Mouse (Mus musculus) forelimb bud, embryonic 11.5 days (tissue): ENCODE results near the gene Ing5.
A peak's percentile ranks its signal among the peaks of the same experiment; 100 is the strongest.
"Not testable (repeated sequence)": the region's sequence is repeated elsewhere in the genome, so short reads cannot be mapped to it uniquely, and the experiment has no call there.

Experiments used
- DNase-seq: peaks from one replicate; pipeline ENCODE4 v3.0.0-alpha.2; 2012; ENCODE audit warnings: low read depth, low spot score

The Ing5 gene

DNA sequence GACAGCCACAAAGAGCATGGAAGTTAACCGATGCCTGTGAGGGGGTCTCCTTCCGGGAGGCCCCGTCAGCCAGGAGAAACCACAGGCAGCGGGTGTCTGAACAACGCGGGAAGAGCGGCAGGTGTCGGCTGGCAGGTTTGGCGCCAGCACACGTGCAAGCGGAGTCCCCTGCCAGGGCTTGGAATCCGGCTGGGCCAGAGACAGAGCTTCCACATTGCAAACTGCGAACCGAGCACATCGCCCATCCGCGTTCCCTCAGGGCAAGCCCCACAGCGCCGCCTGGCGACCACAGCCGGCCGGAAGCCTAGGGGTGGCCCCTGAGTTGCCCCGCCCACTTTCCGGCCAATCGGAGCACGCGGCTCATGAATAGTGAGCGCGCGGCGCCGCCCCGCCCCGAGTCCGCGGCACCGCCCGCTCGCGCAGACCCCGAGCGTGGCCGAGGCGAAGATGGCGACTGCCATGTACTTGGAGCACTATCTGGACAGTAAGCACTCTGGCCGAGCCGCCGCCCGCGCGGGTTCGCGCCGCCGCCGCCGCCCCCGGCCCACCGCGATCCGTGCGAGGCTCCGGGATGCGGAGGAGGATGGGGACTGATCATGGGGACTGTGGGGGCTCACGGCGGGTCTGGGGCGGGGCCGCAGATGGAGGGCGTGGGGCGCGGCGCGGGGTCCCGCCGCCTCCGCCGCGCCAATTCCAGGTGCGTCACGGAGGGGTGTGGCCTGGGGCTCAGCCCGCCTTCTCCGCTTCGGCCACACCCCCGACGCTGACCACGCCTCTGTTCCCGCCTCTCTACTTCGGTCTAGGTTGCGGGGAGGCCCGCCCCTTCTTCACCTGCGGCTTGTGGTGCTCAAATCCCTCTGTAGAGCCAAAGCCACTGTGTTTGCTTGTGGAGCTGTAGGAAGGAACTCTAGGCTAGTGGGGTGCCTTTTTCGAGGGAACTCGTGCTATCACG, at the start of gene Ing5:
TSS of gene Ing5 (plus strand) at position 410 of the 952 bp plus-strand sequence.
- peak; percentile 97 for DNase-seq

DNA sequence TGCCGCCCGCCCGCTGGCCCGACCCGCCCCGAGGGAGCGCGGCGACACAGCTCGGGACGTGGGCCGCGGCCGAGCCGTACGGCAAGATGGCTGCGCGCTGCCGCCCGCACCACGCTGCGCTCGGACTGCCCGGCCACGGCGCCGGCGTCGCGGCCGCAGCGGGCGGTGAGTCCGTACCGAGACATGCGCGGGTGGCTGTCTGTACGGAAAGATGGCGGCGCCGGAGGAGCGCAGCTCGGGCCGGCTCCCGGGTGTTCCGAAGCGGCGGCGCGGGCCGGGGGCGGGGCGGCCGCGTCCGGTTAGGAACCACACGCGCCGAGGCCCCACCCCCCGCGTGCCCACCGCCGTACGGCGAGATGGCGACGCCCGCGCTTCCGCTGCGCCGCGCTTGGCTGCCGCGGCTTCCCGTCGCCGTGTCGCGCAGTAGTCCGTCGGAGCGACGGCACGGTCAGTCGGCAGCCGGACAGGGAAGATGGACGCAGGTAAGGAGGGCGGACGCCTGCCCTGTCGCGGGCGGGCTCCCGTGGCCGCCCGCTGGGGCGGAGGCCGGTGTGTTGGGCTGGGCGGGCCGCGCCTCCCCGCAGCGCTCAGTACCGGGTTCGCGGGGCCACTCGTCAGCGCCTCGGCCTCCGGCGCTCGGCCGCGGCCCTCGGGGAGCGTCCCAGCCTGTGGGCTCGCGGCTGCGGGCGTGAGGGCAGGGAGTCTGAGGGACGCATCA, 49.0 kb upstream of the Ing5 start, which contains the start of gene Thap4:
TSS of gene Thap4 (minus strand) at position 292 of the 718 bp plus-strand sequence.
- DNase-seq, result peak; percentile 82

DNA sequence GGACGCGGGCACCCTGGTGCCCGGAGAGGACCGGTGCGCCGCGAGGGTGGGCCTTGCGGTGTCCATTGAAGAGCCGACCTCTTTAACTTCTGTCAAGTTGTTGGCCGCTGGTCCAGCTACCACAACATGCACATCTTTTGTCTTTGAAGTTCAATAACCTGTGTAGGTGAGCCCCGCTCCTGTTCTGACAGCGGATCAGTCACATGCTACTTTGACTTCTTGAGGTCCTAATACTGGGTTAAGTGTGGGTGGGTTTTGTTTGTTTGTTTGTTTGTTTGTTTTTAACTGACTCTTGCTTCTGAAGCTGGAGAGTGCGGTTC, 48.5 kb upstream of the Ing5 start:
- no peak for DNase-seq

DNA sequence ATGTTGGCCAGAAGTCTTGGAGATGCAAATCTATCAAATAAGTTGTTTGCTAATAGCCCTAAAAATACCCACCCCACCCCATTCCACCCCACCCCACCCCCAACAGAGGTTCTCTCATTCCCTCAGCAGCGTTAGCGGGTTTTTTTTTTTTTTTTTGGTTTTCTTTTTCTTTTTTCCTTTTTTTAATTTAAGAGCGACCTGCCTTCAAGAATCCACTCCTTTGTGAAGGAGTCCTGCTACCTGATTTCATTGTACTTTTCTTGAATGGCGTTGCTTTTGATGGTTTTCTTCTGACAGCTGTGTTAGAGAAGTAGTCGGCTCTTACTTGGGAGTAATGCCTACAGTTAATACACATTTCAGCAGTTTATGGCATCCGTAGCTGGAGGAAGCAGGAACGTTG, 48.1 kb upstream of the Ing5 start:
- DNase-seq, result no peak

DNA sequence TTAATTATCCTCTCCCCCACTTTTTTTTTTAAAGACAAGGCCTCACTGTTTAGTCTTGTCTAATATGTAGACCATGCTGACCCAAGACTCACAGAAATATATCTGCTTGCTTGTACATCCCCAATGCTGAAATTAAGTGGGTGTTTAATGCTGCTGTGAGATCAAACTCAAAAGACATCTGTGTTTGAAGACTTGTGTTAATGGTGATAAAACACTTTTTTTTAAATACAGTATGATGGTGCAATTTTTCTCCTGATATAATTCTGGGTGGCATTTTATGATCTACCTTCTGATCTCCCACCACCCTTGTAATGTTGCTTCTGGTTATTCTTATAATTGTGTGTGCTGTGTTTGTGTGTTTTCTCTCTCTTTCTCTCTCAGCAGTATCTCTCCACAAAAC, 47.6 kb upstream of the Ing5 start:
- no peak for DNase-seq

DNA sequence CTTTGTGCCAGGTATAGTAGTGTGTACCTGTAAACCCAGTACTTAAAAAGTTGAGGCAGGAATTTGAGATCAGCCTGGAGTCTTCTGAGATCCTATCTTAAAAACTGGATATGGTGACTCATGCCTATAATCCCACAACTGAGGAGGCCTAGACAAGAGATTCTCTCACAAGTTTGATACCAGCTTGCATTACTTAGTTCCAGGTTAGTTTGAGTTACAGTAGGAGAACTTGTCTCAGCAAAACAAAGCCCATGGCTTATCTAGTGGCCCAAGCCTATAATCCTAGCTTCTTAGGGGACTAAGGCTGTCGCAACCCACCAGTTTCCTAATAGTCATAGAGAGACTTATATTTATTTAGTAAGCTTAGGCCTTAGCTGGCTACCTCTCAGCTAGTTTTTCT, 43.7 kb upstream of the Ing5 start:
- DNase-seq, result no peak

DNA sequence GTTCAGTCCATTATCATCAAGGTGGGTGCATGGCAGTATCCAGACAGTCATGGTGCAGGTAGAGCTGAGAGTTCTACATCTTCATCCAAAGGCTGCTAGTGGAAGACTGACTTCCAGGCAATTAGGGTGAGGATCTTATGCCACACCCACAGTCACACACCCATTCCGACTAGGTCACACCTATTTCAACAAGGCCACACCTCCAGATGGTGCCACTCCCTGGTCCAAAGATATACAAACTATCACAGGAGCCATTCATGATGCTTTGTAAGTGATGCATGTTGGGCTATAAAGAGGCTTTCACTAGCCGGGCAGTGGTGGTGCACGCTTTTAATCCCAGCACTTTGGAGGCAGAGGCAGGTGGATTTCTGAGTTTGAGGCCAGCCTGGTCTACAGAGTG, 40.2 kb upstream of the Ing5 start:
- not testable (repeated sequence) for DNase-seq

DNA sequence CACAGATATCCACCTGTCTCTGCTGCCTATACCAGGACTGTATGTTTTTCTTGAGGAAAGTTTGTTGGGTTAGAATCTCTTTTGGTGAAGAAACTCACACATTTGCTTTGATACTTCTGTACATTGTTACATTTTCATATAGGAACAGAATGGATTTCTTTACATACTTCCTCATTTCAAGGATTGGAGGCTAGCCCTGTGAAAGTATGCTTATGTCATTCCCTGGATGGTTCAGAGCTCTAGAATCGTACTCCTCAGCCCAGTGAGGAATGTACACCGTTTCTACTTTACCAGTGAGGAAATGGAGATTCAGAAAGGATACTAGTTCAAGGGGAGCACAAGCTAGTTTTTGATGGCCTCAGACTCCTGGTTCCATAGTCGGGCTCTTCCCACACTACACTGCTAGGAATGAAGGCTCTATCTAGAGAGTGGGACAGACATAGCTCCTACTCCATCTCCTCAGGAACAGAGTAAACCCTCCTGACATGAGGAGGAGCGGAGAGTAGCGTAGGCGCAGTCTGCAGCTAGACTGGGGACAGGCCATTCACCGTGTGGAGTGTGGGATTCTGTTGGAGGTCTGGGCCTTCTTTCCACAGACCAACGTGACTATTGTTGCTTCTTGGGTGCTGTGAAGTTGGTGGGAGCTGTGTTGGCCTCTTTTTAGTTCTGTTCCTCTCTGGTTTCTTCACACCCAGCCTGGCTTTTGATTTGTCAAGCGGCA, 38.7 kb upstream of the Ing5 start:
- no peak for DNase-seq

DNA sequence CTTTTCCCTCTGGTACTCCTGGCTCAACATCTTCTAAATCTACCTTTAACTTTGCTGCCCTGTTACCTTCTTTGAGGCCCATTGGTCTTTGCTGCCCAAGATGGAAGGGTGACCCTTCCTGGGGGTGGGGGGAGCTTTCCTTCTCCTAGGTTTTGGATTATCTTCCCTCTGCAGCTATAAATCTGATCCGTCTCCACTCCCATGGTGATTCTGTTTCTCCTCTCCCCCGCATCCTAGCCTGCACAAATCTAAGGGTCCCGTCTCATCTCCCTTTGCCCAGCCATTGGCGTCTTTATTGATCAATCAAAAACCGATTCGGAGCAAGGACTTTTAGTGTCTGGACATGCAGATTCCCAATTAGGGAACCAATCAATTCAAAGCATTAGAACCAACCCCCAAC, 36.2 kb upstream of the Ing5 start:
- no peak for DNase-seq

DNA sequence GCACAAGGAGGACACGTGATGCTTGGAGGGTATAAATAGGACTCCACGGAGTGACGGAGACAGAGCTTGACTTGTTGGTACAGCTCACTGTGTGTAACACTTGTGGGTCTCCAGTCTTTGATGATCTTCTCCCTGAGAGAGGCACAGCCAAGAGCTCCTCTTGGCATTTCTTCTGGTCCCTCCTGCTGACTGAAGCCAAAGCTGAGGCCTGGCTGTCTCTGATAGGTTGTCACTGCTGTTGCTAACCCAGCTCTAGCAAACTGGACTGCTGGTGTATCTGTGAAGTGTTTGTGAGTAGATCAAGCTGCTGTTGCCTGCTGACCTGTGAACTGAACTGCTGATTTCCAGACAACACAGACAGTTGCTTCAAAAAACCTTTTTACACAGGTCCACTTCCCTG, 33.9 kb upstream of the Ing5 start:
- no peak for DNase-seq

DNA sequence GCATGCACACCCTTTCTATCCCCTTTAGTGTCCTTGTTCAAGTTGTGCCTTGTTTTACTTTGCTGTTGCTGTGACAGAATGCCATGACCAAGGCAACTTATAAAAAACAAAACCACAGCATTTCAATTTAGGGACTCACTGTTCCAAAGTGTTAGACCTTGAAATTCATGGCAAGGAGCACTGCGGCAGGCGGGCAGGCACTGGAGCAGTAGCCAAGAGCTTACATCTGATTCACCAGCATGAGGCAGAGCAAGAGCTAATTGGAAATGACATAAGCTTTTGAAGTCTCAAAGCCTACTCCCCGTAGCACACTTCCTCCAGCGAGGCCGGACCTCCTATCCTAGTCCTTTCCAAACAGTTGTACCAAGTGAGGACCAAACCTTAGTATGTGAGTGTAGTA, 27.1 kb upstream of the Ing5 start:
- DNase-seq, result no peak

DNA sequence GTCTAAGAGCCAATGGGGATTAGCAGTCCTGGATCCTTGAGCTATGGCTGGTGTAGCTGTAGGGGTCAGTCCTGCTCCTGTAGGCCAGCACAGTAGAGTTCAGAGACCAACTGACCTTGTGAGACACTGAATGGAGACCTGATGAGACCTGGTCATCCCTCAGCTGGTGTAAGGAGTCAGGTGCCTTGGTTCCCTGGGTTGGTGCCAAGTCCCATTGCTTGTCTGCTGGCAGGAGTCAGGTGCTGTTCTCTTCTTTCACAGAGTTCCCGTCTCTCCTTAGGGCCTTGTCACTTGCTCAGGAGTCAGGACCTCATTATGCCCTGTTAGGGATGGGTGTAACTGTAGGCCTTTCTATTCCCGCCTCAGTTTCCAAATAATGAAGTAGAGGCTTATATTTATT, 16.9 kb upstream of the Ing5 start:
- no peak for DNase-seq

DNA sequence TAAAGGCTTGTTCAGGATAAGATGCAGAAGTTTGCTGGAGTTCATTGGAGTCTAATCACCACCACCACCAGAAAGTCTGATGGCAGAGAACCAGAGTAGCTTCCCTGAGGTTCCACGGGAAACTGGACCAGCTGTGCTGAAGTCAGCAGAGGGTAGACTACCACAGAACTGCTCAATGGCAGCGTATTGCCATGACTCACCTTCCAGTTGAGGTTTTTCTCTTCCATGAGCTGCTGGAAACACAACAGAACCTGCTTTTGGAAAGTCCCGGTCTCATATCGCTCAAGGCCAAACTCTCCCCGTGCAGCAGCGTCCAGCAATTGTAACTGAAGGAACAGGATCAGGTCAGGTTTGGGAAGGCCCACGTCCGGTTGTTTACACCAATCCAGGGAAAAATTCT, 9.2 kb upstream of the Ing5 start:
- DNase-seq, result no peak

DNA sequence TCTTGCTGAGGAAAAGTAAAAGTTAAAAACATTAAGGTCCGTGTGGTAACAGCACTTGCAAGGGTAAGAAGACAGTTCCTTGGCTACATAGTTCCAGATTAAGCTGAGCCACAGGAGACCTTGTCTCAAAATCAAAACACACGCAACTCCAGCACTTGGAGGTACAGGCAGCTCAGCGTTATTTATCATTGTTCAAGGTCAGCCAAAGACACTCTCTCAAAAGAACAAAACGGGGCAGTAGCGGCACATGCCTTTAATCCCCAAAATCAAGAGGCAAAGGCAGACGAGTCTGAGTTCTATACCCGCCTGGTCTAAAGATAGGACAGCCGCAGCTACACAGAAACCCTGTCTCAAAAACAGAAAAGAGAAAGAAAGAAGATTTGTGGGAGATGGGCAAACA, 7.9 kb upstream of the Ing5 start:
- DNase-seq, result no peak

DNA sequence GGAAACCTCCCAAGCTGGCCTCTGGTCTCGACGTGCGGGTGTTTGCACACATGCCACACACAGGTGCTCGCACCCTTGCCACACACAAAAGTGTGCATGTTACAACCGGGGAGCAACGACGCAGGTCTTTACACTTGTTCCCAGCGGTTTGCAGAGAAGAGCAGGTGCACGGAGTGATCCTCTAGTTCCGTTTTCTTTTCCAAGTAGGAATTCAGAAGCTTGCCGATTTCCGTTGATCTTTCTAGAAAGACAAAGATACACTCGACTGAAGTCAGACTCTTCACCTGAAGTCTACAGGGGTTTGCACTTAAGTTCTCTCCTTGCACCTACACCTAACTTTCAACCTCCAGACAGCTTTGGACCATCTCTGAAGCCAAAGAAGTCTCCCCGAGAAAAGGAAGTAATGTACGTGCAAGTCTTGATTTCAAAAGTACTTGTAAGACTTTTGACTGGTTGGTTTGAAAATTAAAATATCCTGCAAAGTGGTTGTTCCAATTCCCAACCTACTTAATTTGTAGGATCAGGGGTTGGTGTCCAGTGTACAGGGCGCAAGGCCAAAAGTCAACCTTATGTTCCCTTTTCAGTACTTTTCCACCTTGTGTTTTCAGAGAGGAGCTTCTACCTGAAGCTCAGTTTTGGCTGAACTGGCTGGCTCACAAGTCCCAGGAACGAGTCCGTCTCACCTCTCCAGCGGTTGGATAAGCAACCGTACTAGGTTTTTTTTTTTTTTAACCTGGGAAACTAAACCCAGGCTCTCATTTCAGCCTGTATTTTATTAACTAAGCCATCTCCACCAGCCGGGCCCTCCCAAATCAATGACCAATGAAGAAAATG, 2.9 kb upstream of the Ing5 start:
- DNase-seq, result no peak

DNA sequence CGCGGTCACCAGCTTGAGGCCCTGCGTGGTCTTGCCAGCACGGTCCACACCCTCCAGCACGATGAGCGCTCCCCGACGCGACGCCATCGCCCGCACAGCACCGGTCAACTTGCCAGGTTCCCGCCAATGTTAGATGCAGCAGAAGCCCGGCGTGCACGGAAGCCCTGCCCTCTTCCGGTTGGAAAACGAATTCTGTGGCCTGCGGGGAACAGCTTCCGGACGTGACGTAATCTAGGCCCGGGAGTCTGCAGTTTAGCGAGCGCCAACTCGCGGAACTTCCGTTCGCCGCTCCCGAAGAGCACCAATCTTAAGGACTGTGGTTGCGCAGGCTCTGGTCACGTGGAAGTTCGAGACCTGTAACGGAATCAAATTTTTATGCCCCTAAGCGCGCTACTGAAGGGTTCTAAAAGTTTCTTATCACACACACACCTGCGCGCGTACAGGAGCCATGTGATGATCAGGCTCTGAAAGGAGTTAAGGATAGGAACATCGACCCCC, 2.0 kb upstream of the Ing5 start, which contains the start of gene Dtymk:
TSS of gene Dtymk (minus strand) at position 194 of the 498 bp plus-strand sequence.
- DNase-seq, result peak; percentile 96

DNA sequence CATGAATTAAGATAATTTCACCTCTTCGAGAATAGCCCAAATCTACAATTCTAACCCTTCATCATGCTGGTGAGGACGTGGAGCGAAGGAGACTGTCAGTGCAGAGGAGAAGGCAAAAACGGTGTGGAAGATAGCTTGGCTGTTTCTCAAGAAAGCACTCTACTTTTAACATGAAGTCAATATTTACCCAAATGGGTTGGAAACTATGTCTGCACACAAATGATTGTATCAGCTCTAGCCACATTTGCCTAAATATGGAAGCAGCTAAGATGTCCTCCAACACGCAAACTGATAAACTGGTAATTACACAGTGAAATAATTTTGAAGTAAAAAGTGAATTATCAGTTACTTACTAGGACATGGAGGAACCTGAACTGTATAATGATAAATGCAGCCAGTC, 994 bp upstream of the Ing5 start:
- DNase-seq, result no peak

DNA sequence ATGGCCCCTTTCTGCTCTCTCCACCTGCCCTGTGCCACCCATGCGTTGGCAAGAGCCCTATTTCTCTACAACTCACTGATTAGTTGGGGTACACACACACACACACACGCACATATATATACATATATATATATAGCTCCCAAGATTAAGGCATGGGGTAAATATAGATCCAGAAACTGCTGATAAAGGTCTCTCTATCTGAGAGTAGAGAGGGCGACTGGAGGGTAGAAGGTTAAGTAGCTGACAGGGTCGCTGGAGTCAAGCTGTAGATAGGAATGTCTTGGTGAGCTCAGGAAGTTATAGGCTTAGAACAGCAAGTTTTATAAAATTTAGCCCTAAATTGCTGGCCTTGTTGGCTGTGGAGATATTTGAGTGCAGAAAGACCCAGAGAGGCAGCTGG, 1.1 kb downstream of the Ing5 start:
- DNase-seq, result no peak

DNA sequence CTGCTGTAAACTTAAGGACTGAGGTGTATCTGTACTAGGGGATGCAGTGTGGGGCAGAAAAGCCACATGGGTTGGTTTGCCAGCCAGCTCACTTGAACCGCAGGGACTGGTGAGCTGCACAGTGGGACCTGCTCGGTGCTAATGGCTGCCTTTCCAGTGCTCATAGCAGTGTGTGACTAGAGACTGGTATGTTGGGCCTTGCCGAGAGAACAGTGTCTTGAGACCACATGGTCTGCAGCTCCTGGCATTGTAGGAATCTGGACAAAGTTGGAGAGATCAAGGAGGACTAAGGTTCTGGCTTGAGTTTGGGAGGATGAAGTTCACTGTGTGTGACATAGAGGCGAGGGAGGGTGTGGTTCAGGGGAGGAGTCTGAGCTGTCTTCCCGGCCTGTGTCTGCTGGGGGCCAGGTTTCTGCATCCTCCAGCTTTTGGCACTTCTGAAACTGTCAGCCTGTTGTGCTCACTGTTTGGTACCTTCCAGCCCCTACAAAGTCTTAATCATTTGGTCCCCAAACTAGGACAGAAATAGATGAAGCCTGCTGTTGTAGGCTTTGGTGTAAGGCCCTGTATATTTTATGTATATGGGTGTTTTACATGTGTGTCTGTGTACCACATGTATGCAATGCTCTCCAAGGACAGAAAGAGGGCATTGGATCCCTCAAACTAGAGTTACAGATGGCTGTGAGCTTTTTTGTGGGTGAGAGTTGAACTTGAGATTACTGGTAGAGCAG, 1.6 kb downstream of the Ing5 start:
- no peak for DNase-seq

DNA sequence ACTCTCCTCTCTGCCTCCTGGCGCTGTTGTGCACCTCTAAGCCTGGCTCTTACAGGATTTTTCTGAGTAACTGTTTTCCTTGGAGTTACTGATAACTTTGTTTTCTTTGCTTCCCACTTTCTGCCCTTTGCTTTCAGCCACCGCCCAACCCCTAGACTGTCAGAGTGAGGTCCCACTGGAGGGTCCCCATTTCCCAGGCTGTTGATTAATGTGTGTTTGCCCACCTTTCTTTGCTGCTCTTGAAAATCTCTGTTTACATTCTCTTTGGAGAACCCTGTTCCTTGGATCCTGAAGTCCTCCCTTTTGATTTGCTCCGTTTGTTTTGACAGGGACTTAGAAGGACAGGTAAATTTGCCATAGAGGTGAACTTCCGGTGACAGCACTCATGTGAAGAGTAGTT, 5.1 kb downstream of the Ing5 start:
- no peak for DNase-seq

DNA sequence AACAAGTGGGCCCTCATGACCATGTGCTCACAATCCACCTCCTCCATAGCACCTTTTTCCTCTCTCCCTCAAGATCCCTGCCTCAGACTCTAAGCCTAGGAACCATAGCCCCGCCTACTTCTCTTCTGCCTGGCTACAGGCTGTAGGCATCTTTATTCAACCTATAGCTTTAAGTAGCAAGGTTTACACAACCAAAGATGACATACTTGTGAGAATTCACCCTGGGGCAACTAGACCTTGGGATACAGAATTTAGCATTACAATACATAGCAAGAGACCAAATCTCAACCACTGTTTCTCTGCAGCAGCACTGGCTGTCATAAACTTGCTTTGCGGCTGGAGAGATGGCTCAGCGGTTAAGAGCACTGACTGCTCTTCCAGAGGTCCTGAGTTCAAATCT, 6.2 kb downstream of the Ing5 start:
- no peak for DNase-seq
